Mouse (Mus musculus): ENCODE measurements around the gene Phf21b.

DNA sequence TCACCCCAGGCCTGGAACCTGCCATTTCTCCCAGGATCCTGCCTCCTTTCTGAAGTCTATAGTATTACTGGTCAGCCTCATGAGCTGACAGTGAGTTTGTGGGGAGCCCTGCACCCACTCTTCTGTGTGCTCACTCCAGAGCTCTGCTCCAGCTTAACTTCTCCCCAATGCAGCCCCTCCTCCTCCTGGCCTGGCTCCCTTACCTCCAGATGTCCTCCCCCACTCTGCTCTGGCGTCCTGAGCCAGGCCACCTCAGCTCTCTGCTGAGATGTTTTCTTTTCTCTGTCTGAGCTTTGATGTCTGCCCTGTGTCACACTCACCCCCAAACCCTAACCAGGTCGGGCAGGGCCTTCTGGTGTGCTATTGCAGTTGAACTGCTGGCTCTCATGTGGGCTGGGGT, 111.5 kb downstream of the Phf21b start:
- no peak for TF ChIP-seq CTCF (IDR thresholded peaks at IDR 0.05; ENCODE audit: borderline replicate concordance, control insufficient read depth, extremely low read depth, insufficient read depth, low read length, poor library complexity)
- TF ChIP-seq POLR2A (IDR thresholded peaks at IDR 0.05; ENCODE audit: control insufficient read depth, extremely low read depth, insufficient read depth, low read length, poor library complexity): no peak
